In the genomic region with DNA sequence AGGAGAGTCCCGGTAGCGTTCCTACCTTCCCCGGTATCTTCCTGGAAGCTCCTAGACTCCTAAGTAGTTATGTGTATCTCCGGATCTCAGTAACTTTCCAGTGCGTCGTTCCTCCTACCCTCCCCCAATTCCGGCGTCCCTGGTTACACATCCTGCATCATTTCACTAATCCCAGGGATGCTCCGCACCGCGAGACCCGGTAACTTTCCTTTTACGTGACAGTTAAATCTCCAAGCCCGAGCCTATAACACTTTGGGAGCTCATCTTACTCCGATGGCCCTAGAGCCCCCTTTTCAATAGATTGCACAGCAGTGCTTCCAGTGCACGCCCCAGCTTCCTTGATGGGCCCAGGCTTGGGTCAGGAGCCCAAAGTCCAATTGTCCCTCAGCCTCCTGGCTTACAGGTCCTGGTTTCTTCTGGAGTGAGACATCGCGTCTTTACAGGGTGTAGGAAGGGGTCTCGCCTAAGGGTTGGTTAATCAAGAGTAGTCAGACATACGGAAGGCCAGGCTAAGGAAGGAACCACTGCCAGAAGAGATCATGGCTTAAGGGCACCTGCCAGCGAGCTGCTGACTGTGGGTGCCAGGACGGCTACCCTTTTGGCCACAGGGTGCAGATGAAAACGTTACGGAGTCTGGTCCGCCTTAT, we compare ENCODE assay signal across 8 mouse cellular contexts. TPM values are rescaled to one million over a fixed set of nuclear protein-coding genes. Genes with fewer than 3 reads are reported as not detected.
DNase-seq lines count a peak whose midpoint lies in the region; ATAC-seq and TF ChIP-seq lines count a peak whose summit lies in the region.

No protein-coding gene starts in this region.

- no peak for TF ChIP-seq POLR2A in lung, adult 2 months (IDR thresholded peaks at IDR 0.05; ENCODE audit: borderline replicate concordance, extremely low read depth, low read depth, low read length)

- intact Hi-C loops in heart, postnatal 14 days (cut with DNase I), result loop anchor here (1.0 kb wide), 1 partner anchor 16 kb away; a partner anchor contains a TSS

- H3K4me1 ChIP-seq in lung, adult 2 months (ENCODE audit: control insufficient read depth, insufficient read depth, low read length), result no peaks in the 10 kb centered on the region

- H3K4me3 ChIP-seq in layer of hippocampus, adult 2 months, result peak overlapping the region; percentile 92
- H3K4me3 ChIP-seq in lung, adult 2 months (replicated peaks; ENCODE audit: extremely low read depth, low read depth, low read length), result peak overlapping the region; percentile 64

- no peak for TF ChIP-seq CTCF in layer of hippocampus, adult 2 months (conservative IDR thresholded peaks at IDR 0.05)
- no peak for TF ChIP-seq CTCF in lung, adult 2 months (IDR thresholded peaks at IDR 0.05; ENCODE audit: insufficient read depth, low read length)

- WGBS in lung, adult 2 months, result under 1% methylated on average over 25 of the region's 25 CpGs

- DNase-seq in ES-CJ7 (ENCODE audit: low read depth, low spot score), result peak; percentile 71
- peak; percentile 76 to 89 for DNase-seq in adrenal gland, adult (ENCODE audit: inconsistent age in 2 of 2, low spot score in 1 of 2)
- peak; percentile 33 to 51 for DNase-seq in heart, postnatal 14 days
- peak; percentile 56 to 63 for DNase-seq in layer of hippocampus, adult 2 months (ENCODE audit: low spot score in 2 of 2)
- DNase-seq in lung, adult 2 months, result peak; percentile 52
- DNase-seq in urinary bladder, postnatal 36 days (ENCODE audit: low spot score in 2 of 2), result no peak

- ATAC-seq in erythroblast, adult 5-6 weeks (replicated peaks; ENCODE audit: low FRiP score, poor library complexity, severe bottlenecking), result peak; percentile 52
- peak; percentile 10; the same call in 1 of the 2 replicates for ATAC-seq in neutrophil, adult 5-6 weeks (ENCODE audit: extremely low read depth, insufficient number of reproducible peaks, low FRiP score, poor library complexity, severe bottlenecking)

- H3K27ac ChIP-seq in layer of hippocampus, adult 2 months, result peak overlapping the region; percentile 96

RNA-seq across cellular contexts. Expression of a gene that starts 0.7 kb away (rescaled TPM):
- 40.9 and 43.5 TPM in 2 replicates for total RNA-seq in erythroblast, adult 5-6 weeks (2015; ENCODE audit: low replicate concordance)
- 61.4 and 77.4 TPM in 2 replicates for total RNA-seq in erythroblast, adult 5-6 weeks (2017; ENCODE audit: low replicate concordance)
- total RNA-seq in heart, postnatal 14 days (2021), result 10 to 100 TPM; 12.3 to 14.0 TPM
- total RNA-seq in layer of hippocampus, adult 2 months (2021), result 10 to 100 TPM; 79.4 to 82.1 TPM
- polyA plus RNA-seq in lung, adult 2 months (2012; rRNA removed), result 75.7 and 88.1 TPM in 2 replicates
- 46.8 and 48.6 TPM in 2 replicates for total RNA-seq in neutrophil, adult 5-6 weeks (2017)

RNA-seq across cellular contexts. Expression of a gene that starts 15.6 kb away (rescaled TPM):
- total RNA-seq in erythroblast, adult 5-6 weeks (2015; ENCODE audit: low replicate concordance), result 20.2 and 33.6 TPM in 2 replicates
- 32.5 and 75.4 TPM in 2 replicates for total RNA-seq in erythroblast, adult 5-6 weeks (2017; ENCODE audit: low replicate concordance)
- 10 to 100 TPM; 23.8 to 26.4 TPM for total RNA-seq in heart, postnatal 14 days (2021)
- 10 to 100 TPM; 82.4 to 85.4 TPM for total RNA-seq in layer of hippocampus, adult 2 months (2021)
- 286 and 410 TPM in 2 replicates for polyA plus RNA-seq in lung, adult 2 months (2012; rRNA removed)
- 80.5 and 83.9 TPM in 2 replicates for total RNA-seq in neutrophil, adult 5-6 weeks (2017)

RNA-seq across cellular contexts. Expression of a gene that starts 23.0 kb away (rescaled TPM):
- 2.1 and 3.8 TPM in 2 replicates for total RNA-seq in erythroblast, adult 5-6 weeks (2015; ENCODE audit: low replicate concordance)
- total RNA-seq in erythroblast, adult 5-6 weeks (2017; ENCODE audit: low replicate concordance), result 0.17 and 1.1 TPM in 2 replicates
- total RNA-seq in heart, postnatal 14 days (2021), result 10 to 100 TPM; 25.1 to 26.3 TPM
- total RNA-seq in layer of hippocampus, adult 2 months (2021), result 10 to 100 TPM; 27.9 to 29.9 TPM
- 78.5 TPM in 2 replicates for polyA plus RNA-seq in lung, adult 2 months (2012; rRNA removed)
- total RNA-seq in neutrophil, adult 5-6 weeks (2017), result 3.6 and 4.1 TPM in 2 replicates

RNA-seq across cellular contexts. Expression of a gene that starts 45.2 kb away (rescaled TPM):
- not detected in 2 replicates for total RNA-seq in erythroblast, adult 5-6 weeks (2015; ENCODE audit: low replicate concordance)
- total RNA-seq in erythroblast, adult 5-6 weeks (2017; ENCODE audit: low replicate concordance), result not detected in 2 replicates
- total RNA-seq in heart, postnatal 14 days (2021), result not detected
- total RNA-seq in layer of hippocampus, adult 2 months (2021), result under 1 TPM; 0.23 to 0.54 TPM
- 0.14 and 0.24 TPM in 2 replicates for polyA plus RNA-seq in lung, adult 2 months (2012; rRNA removed)
- total RNA-seq in neutrophil, adult 5-6 weeks (2017), result 0.61 TPM in 1 of 2 replicates, not detected in the other

RNA-seq across cellular contexts. Expression of a gene that starts 48.4 kb away (rescaled TPM):
- total RNA-seq in erythroblast, adult 5-6 weeks (2015; ENCODE audit: low replicate concordance), result 9.2 TPM in 1 of 2 replicates, not detected in the other
- total RNA-seq in erythroblast, adult 5-6 weeks (2017; ENCODE audit: low replicate concordance), result 0.09 and 0.28 TPM in 2 replicates
- 1 to 10 TPM; 3.0 to 3.5 TPM for total RNA-seq in heart, postnatal 14 days (2021)
- total RNA-seq in layer of hippocampus, adult 2 months (2021), result under 1 TPM; 0.32 to 0.95 TPM
- 7.6 and 7.7 TPM in 2 replicates for polyA plus RNA-seq in lung, adult 2 months (2012; rRNA removed)
- total RNA-seq in neutrophil, adult 5-6 weeks (2017), result 1.0 and 3.7 TPM in 2 replicates

Comparison
In these comparisons a context has a peak if more than half of its experiments do, and no peak if none do; other contexts are left out.
1. DNase-seq: peak in ES-CJ7 (single experiment), adrenal gland, adult (2 of 2), heart, postnatal 14 days (2 of 2), layer of hippocampus, adult 2 months (2 of 2) and lung, adult 2 months (single experiment); none in urinary bladder, postnatal 36 days (0 of 2).